Mouse (Mus musculus): Measurements from ENCODE around the gene Tent5a.
A peak's percentile ranks its signal among the peaks of the same experiment; 100 is the strongest.

The Tent5a gene

DNA sequence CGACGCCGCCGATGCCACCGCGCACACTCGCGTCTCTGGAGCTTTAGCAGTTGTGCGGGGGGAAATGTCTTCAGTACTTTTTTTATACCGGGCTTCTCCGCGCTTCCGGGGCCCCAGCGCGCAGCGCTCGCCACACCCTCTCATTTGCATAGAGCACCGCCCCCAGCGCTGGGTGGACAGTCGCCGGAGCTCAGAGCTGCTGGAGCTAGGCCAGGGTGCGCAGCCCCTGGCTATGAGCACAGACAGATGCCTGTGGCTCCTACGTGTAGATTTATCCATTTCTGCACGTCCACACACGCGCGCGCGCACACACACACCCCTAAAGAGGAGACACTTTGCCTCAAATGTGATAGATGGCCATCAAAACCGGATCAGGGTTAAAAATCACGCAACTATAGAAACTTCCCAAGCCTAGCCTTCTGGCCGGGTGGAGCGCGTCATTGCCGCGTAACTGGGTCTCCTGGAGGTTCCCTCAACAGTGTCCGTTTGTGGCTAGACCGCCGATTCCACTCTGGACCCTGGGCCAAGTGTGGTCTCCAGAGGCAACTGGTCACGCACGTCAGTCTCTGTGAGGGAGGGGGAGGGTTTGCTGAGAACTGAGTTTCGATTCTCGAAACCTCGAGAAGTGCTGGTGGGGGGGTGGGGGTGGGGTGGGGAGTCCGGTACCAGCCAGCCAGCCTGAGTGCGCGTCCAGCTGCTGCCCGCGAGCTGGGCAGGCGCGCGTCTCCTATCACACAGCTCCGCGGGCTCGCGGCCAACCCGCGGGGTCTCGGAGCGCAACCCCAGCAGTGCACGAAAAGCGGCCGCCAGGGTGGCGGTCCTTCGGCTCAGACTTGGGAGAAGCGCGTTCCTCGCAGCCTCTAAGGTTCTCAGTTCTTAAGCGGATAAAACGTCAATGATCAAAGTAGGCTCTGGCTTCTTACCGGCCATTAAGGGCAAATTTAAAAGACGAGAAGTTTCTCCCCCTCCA is at the start of gene Tent5a:
Gene Tent5a (minus strand): TSS at position 107 of the 970 bp plus-strand sequence.
- peak; percentile 25 for DNase-seq (ENCODE audit: low spot score)

DNA sequence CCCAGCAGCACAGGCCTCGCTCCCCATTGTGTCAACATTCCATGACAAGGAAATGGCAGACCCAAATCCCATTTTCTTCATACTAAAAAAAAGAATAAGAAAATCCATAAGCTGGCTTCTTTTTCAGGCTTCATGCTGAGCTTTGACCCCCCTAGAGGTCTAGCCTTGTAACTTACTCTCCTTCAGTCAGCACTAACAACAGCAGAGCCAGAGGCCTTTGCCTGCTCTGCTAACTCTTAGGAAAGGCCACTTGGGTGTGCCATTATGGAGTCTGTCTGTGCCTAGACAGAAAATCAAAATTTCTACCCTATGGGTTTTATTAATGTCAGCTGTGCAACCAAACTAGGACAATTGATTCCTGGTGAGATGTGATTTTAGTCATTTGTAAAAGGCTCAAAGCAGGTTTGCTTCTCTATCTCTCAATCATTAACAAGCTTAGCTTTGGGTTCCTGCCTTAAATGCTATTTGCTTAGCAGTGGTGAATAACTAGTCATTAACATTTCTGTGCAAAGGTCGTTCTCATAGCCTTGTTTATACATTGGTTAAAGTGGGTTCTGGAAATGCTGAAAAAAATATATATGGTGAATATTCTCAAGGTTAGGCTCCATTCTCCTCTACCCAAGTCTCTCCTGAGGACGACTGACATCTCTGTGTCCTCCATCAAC is 49.6 kb upstream of the Tent5a start:
- no peak for DNase-seq (ENCODE audit: low spot score)

DNA sequence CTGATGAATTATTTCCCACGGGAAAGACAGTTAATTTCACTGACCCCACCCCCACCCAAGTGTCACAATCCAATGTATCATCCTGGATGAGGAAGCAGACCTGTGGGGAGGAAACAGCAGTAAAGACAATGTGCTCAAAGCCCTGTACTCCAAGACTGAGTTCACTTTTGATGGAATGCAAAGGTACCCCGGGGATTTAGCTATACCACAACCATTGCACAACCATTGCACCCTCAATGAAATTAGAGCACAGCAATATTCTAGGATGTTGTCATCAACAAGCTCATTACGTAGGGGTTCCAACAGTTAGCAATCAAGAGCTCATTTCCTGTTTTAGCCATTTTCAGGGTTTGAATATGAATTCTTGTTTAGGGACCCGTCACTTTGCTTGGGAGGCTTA is 48.0 kb upstream of the Tent5a start:
- DNase-seq (ENCODE audit: low spot score) = no peak

DNA sequence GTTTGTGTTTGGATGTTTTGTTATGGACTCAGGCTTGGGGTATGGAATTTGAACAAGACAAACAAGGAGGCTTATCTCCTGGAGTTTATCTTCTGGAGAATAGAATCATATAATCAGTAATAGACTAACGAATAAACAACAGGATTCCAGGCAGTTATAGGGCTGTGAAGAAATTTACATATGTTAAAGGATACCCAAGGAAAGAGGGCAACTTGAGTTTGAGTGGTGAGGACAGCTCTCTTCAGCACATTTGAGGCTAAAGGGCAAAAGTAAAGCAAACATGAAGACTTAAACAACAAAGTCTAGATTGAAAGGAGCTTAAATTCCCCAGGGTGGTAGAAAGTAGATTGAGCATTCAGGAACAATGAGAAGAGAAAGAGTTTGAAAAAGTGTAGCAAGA is 44.9 kb upstream of the Tent5a start:
- no peak for DNase-seq (ENCODE audit: low spot score)

DNA sequence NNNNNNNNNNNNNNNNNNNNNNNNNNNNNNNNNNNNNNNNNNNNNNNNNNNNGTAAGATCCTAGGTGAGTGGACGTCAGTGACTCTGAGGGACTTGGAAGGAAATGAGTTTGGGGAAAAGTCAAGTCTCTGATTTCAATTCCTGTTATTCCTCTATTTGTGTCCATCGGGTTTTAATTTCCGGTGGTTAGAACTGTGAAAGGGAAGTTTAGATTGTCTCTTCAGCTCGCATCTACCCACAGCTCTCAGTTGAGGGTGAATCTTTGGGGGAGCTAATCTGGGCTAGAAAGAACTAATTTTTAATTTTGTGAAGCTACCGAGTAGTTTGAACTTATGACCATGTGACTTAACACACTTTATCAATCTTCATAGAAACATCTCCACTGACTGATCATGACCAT is 42.4 kb upstream of the Tent5a start:
- no peak for DNase-seq (ENCODE audit: low spot score)

DNA sequence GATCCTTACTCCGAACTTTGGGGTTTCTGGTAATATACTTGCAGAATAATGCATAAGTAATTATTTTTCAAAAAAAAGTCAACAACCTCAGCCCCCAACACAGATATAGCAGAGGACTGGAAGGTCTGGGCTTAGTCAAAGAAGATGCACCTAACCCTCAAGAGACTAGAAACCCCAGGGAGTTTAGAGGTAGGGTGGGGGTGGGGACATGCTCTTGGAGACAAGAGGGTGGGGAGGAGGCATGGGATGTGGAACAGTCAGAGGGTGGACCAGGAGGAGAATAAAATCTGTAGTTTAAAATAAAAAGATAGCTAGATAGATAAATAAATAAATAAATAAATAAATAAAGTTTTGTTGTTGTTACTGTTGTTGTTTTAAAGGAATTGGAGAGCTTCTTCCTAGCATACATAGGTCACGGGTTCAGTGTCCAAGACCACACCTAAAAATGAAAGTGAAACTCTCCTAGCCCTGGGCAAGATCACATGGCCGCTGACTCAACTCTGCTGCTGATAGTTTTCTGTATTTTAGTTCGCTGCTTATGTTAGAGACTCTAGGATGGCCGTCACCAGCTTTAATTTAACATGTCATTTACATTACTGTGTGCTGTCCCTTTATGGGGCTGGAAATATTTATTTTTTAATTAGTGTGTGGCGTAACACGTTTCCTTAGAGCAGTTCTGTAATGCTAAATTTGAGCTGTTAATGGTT is 30.2 kb upstream of the Tent5a start:
- DNase-seq (ENCODE audit: low spot score) = no peak

DNA sequence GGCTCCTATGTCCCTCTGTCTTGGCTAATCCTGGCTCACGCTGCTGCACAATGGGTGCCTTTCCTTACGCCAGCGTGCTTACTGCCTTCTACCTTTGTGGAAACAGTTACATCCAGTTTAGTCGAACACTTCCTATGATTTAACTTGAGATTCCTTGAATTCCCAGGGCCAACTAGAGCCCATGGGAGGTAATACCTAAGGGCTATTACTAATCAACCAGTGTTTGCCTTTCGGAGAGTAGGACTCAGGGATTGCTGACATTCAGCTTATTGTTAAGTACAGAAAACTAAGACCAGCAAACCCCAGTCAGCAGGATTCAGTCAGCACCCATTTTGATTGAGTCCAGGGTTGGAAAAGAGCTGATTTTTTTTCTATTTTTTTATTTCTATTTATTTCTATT is 28.4 kb upstream of the Tent5a start:
- DNase-seq (ENCODE audit: low spot score) = no peak

DNA sequence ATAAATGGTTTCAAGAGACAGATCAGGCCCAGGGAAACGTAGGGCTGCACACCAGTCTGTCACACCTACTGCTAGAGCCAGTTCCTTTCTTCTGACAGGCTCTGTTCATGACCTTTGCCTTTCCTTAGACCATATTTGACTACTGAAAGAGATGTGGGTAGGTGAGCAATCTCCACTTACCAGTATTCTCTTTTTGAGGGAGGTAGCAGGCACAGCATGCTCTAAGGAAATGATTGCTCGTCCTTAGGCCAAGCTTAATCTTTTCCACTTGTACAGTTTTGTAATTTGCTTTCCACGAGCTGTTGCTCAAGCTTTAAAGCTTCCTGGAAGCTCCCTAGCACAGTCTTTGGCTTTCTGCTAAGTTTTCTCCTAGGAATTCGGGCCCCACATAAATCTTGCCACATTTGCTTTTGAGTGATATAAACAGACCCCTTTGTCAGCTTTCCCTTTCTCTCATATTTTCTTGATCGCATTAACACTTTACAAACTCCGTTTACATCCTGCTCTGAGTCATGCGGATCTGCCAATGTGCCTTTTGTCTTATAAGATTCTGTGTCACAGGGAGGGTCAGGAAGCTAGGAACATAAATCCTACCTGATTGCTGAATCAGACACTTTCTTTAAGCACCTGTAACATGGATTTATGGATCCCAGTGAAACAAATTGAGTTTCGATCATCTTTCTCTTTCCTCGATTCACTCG is 20.8 kb upstream of the Tent5a start:
- DNase-seq (ENCODE audit: low spot score) = no peak

DNA sequence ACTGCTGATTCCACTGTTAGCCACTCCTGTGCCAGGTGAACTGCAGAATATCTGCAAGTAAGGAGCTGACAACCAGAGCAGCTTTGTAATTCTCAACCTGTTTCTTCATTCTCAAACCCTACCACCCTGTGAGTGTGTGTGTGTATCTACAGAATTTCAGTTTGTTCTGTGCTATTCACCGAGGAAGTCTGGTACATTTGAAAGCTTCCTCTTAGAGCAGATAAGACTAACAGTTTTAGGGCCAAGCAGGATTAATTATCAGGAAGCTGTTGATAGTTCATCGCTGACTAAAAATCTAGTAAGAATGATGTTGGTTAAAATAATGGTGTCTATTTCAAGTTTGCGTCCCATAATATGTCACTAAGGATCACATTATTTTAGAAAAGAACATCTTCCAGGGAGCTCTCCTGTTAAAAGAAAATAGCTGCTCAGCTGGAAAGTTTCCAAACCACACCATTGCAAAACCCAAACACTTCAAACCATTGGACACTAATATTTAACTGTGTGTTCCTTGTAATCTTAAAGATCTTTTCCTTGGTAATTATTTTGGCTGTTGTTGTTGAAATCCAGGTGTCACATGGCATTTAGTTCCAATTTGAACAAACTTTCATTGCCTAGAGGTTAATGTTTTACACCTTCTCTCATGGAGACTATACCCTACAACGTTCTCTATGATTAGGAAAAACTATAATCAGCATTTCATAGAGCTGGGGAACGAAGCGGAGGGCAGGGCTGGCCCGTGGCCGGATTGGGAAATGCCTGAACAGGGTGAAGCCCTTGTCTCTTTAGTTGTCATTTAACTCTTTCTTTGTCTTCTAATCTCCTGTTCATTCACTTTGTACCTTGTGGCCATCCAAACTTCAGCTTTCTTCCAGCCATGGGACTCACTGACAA is 16.0 kb upstream of the Tent5a start:
- DNase-seq (ENCODE audit: low spot score) = no peak

DNA sequence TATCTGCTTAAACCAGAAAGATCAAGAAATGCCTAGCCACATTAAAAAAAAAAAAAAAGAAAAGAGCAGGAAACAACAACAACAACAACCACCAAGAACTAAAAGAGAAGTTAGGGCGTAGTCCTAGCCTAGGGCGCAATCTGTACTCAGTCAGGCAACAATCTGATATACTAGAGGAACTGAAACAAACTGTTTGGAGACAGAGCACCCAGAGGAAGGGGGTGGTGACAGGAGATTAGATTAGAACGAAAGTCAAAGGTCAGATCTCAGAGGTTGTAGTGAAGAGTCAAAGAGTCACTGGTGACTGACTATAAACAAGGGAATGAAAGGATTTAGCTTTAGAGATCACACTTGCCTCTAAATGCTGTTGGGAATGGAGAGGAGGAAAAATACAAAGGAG is 13.2 kb upstream of the Tent5a start:
- DNase-seq (ENCODE audit: low spot score) = no peak

DNA sequence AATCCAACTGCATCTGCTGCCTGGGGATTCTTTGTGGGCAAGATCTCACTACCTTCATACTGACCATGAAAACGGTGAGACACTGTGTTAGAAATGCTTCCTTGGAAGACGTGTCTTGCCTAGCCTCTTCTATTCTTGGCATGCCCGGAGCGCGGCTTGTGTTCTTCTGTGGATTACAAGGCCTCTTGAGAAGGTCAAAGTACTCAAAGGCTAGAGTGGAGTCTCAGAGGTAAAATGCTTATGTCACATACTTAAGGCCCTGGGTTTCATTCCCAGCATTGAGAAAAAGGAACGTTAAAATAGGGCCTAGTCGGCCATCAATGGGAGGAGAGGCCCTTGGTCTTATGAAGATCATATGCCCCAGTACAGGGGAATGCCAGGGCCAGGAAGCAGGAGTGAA is 8.9 kb upstream of the Tent5a start:
- DNase-seq (ENCODE audit: low spot score) = no peak

DNA sequence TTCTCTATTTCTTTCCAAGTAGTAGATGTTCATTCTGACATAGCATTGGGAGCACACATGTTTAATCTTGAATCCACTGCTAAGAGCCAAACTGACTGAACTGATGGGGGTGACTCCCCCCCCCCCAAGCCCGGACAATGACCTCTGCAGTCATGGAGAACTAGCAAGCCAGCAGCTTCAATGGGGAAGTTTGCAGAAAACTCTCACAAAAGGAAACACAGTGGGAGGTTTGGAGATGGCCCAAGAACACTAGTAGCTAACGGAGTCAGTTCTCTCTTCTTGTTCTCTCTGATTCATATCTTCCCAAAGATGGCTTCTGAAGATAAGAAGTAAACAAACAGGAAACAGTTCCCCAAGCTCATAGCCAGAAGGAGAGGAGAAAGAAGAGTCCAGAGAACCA is 4.4 kb upstream of the Tent5a start:
- DNase-seq (ENCODE audit: low spot score) = no peak

DNA sequence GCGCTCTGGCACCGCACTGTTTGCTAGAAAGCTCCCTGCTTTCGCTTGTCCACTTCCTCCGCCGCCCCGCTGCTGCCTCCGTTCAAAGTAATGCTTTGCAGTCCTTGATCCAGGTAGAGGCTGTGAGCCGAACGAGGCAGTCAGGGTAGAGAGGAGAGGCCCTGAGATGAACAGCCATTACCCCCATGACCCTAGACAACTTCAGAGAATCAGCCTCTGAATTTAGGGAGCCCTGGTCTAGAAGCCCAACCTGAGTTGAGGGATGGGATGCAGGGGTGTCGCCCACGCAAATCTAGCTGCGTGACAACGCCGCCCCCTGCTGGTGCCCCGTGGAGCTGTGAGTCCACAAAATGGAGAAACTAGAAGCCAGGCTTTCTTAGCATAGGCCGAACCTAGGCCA is 1.1 kb upstream of the Tent5a start:
- peak; percentile 71 for DNase-seq (ENCODE audit: low spot score)

DNA sequence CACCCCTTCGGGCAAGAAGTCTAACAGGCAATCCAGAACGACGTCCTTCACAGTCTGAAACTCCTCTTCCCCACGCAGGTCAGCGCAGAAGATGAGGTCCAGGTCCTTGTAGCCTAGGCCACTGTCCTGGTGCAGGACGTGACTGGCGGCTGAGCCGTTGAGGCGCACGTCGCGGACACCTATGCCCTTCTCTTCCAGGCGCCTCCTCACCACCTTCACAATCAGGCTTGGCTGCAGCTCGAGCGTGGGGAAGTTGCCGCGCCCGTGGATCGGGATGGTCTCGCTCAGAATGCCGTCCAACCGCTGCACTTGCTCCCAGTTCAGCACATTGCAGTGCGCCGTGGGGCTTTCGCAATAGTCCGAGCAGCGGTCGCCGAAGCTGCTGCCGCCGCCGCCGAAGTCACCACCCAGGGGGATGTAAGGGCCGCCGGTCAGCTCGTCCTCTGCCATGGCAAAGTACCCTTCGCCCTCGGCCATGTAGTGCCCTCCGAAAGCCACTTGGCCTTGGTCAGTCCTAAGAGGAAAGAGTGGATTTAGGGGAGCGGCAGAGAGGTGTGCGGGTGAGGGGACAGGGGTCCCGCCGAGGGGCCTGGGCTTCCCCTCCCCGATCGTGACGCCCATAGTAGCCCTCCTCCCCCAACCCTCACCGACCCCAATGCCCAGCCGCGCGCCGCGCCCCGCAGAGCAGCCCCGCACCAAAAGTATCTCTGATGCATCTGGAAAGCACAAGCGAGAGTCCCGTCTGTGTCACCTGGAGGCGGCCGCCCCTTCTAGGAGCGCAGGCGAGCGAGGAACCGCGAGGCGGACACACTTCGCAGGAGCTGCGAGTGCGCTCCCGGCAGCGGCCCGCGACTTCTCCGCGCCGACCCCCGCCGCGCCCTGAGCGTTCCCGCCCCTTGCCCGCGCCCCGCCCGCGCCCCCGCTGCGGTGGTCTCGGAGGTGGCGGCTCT is 581 bp downstream of the Tent5a start:
- DNase-seq (ENCODE audit: low spot score) = no peak

DNA sequence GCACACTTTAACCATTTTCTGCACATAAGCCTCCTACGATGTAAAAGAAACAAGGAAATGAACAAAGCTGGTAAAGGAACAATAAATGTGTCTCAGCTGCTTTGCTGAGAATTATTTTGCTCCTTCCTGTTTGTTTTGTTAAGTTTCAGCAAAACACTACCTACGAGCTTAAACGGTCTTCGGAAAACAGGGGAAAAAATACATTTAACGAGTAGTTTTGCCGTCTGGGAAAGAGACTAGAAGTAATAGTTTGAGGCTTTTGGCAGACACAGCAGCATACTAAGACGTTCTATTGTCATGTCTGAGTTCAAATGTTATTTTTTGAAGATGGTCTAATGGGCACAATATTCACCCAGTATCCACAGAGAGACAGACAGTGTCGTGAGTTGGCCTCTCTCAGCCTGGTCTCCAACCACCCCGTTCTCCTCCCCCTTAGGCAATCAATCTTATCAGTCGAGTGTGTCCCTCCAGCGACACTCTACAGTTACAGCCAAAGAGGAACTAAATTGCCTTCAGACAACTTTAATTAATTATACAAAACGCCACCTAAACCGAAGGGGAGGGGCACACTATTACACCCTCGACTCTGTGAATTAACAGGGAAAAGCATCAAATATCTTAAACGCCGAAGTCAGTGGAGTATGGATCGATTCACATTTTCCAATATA is 1.8 kb downstream of the Tent5a start:
- no peak for DNase-seq (ENCODE audit: low spot score)

DNA sequence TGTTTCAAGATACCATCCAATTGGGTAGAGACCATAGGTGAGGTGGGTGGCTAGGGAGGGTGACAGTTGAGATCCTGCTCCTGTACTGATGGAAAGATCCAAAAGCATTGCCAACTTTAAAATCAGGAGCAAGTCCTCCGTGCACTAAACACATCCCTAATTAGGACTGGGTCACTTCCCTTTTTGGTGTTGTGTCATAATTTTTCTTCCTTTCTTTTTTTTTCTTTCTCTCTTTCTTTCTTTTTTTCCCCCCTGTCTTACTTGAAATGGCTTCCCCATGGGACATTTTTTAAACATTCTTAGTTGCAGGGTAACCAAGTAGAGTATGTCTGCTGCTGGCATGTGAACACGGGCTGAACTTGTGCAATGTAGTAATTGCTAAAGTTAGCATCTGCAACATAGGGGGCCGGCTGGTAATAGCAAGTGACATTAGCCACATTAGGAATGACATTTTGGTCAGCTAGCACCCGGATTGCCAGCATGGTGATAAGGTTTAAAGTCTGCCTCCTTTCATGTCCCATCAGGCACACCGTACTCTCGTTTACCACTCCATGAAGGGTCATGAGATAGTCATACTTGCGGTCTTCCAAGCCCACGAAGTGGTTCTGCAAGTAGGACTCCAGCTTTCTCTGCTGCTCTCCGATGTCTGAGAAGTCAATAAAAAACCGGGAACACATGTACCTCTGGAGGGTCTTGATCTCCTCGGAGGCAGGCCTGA is 2.8 kb downstream of the Tent5a start:
- no peak for DNase-seq (ENCODE audit: low spot score)

DNA sequence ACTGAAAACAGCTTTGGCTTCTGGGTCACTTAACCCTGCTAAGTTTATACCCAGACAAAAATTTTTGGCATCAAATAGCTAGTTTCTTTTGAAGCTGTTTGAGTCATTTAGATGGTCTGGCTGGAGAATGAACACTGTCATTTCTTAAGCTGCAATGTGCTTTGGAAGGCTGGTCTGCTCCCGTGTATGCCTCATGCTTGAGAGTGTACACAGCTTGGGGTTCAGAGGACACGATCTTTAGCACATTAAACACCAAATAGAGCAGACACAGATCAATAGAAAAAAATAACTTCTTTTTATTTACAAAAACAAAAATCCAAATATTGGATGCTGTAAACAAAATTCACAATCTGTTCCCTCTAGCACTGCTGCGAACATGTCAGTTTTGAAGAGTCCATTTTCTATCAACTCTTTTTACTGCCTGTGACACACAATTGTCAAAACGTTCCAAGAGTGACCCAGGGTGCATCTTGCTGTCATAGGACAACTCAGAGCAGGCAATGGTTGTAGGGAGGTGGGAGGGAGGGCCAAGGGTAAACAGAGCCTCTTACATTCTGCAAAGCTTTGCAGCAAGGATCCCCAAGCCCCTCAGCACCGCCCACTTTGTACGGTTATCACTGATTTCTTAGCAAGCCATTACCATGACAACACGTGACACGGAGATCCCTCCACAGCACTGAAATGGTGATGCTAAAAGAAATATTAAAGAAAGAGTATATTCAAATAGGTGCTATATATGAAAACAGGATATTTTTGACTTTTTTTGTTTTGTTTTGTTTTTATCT is 6.8 kb downstream of the Tent5a start:
- no peak for DNase-seq (ENCODE audit: low spot score)

DNA sequence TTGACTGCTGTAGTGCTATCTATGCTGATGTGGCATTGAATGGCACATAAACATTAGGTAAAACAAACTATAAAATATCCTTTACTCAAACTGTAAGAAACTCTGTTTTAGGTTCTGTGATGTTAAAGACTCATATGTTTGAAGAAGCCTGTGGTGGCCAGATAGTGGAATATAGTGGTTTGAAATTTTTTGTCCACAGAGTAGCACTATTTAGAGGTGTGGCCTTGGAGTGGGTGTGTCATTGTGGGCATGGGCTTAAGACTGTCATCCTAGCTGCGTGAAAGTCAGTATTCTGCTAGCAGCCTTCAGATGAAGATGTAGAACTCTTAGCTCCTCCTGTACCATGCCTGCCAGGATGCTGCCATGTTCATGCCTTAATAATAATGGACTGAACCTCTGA is 11.0 kb downstream of the Tent5a start:
- DNase-seq (ENCODE audit: low spot score) = no peak
